Mouse (Mus musculus) neural tube, embryonic 11.5 days (tissue): ENCODE measurements at regions not wholly inside any gene's neighbourhood (a gene's known extent, or its start where the extent isn't known, plus 50 kb on each side); places are given as distances from the start of the nearest gene placed in this dataset.

ENCODE experiments used
- ATAC-seq: fragments of 200-750 bp; cut with Nextera tagmentation; 2 replicates; pipeline ENCODE4 v1.8.0; 2017; ENCODE audit warnings: moderate number of reproducible peaks, mild to moderate bottlenecking, moderate TSS enrichment, moderate library complexity; ENCODE audit not compliant: insufficient read depth, low FRiP score, low TSS enrichment
- DNase-seq: peaks from one replicate; pipeline ENCODE4 v3.0.0-alpha.2; 2015; ENCODE audit warnings: low spot score
- H3K27ac ChIP-seq: fragments of 300-500 bp; sonication (generic); 2 replicates; pipeline ENCODE4 v1.5.1; 2014; ENCODE audit warnings: low read depth, mild to moderate bottlenecking, low read length
- H3K27me3 ChIP-seq: fragments of 300-500 bp; sonication (generic); 2 replicates; pipeline ENCODE4 v1.6.1; 2014; ENCODE audit warnings: mild to moderate bottlenecking, low read length, mixed read lengths; ENCODE audit not compliant: control insufficient read depth, insufficient read depth
- H3K36me3 ChIP-seq: fragments of 300-500 bp; sonication (generic); 2 replicates; pipeline ENCODE4 v1.6.1; 2014; ENCODE audit warnings: mild to moderate bottlenecking, low read length, moderate library complexity, mixed read lengths; ENCODE audit not compliant: control insufficient read depth, insufficient read depth
- H3K4me1 ChIP-seq: fragments of 300-500 bp; sonication (generic); 2 replicates; pipeline ENCODE4 v1.6.1; 2014; ENCODE audit warnings: low read length, mixed read lengths; ENCODE audit not compliant: control insufficient read depth, insufficient read depth
- H3K4me2 ChIP-seq: fragments of 300-500 bp; sonication (generic); 2 replicates; pipeline ENCODE4 v1.6.1; 2014; ENCODE audit warnings: low read depth, mild to moderate bottlenecking, moderate library complexity
- H3K4me3 ChIP-seq: fragments of 300-500 bp; sonication (generic); 2 replicates; pipeline ENCODE4 v1.5.1; 2014; ENCODE audit warnings: low read depth, low read length
- H3K9ac ChIP-seq: fragments of 300-500 bp; sonication (generic); 2 replicates; pipeline ENCODE4 v1.6.1; 2014; ENCODE audit warnings: mild to moderate bottlenecking, low read length
- H3K9me3 ChIP-seq: fragments of 300-500 bp; sonication (generic); 2 replicates; pipeline ENCODE4 v1.6.1; 2016; ENCODE audit warnings: low read length; ENCODE audit not compliant: control insufficient read depth
- WGBS: fragments of 180-500 bp; shearing (Covaris S2); extraction: QIAGEN DNeasy Blood & Tissue Kit; methylation state at CpG from one replicate; pipeline ENCODE4 v1.1.7; 2014; 5-methylcytosine and 5-hydroxymethylcytosine counted together

DNA sequence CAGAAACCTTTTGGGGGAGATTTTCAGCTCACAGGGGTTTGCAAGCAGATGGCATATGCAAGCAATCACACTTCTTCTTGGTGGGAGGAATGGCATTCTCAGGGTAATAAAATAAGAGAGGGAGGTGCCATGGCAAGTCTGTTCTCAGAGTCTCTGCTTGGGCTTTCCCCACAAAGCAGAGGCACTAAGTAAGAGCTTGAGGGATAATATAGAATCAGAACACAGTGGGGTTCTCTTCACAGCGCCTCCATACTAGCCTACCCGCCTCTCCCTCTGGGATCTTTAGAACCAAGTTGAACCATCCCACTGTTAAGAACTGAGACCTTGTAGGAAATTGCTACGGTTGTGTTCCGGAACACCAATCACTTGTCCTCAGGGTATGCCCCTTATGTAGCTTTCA, 387.8 kb downstream of the Prkd1 start:
- 82% methylated on average over 4 of the region's 4 CpGs for WGBS
- H3K4me2 ChIP-seq = no peak overlapping the region
- no peak overlapping the region for H3K9ac ChIP-seq
- no peaks in the 10 kb centered on the region for H3K4me1 ChIP-seq
- DNase-seq (no peak), ATAC-seq (no peak)
- no peaks in the 10 kb centered on the region for H3K36me3 ChIP-seq
- no peaks in the 10 kb centered on the region for H3K9me3 ChIP-seq
- H3K4me3 ChIP-seq = no peak overlapping the region
- H3K27ac ChIP-seq = no peak overlapping the region
- no peaks in the 10 kb centered on the region for H3K27me3 ChIP-seq

DNA sequence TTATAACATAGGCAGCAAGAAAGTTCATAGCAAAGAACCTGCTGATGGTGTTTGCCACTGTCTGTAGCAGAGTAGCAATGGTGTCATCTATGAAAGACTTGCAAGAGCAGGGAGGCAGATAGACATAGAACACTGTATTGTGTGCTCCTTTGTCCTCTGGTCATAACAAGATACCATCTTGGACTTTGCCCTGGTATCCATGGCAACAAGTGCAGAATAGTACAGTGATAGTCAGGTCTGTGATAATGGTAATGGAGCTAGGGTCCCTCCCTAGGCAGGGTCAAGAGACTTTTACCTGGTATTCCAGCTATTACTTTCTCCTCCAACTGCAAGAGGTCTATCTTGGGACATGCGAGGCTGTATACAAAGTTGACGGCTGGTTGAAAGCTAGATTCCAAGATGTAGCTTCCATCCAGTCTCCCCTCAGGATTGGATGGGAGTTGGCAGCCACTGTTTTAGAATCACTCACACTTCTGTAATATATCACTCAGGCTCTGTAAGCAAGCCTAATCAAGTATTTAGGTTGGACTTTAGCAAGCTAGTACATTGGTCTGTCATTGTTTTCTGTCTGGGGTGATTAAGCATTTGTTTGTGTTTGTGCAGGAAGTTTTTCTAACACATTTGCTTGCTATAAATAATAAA, 375.5 kb downstream of the Prkd1 start:
- DNase-seq (no peak), ATAC-seq (no peak)
- no peak overlapping the region for H3K9ac ChIP-seq
- H3K27ac ChIP-seq = no peak overlapping the region
- no peak overlapping the region for H3K4me3 ChIP-seq
- no peak overlapping the region for H3K4me2 ChIP-seq
- no peaks in the 10 kb centered on the region for H3K36me3 ChIP-seq
- 92% methylated on average over 2 of the region's 2 CpGs for WGBS
- H3K4me1 ChIP-seq = no peaks in the 10 kb centered on the region
- no peaks in the 10 kb centered on the region for H3K27me3 ChIP-seq
- H3K9me3 ChIP-seq = no peaks in the 10 kb centered on the region

DNA sequence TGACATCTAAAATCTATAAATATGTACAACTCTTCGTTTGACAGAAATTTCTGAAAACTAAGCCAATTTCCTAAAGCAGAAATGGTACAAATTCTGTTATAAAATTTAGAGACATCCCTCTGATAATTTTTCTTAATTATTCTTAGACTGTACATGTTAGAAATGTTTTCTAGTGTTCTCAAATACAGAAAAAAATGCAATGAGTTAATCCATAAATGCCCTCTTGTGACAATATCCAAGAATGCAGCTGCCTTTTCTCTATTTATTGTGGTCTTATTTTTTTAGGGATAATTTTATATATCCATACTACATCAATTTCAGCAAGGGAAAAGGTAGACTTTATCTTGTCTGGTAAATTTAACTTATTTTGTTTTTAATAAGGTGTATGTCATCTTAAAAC, 367.3 kb downstream of the Prkd1 start:
- Histone ChIP-seq H3K4me2 (no peak overlapping the region), H3K27ac (no peak overlapping the region), H3K4me3 (no peak overlapping the region), H3K9me3 (no peaks in the 10 kb centered on the region), H3K36me3 (no peaks in the 10 kb centered on the region), H3K9ac (no peak overlapping the region), H3K27me3 (no peaks in the 10 kb centered on the region), H3K4me1 (no peaks in the 10 kb centered on the region)
- ATAC-seq = no peak
- no peak for DNase-seq
- WGBS = 65% methylated on average over 1 of the region's 1 CpGs
